Mouse (Mus musculus) liver, adult 2 months (tissue): ENCODE data around the gene Olfr392.

Source experiments
- CTCF ChIP-seq: fragments of 200-500 bp; IDR thresholded peaks from 2 replicates; pipeline ENCODE4 v1.5.1; 2011; ENCODE audit warnings: low read depth, low read length, control low read depth
- POLR2A ChIP-seq: fragments of 200-500 bp; IDR thresholded peaks from 2 replicates; pipeline ENCODE4 v1.6.1; 2011; ENCODE audit warnings: low read length, control low read depth; ENCODE audit not compliant: insufficient read depth; ENCODE audit errors: extremely low read depth

DNA sequence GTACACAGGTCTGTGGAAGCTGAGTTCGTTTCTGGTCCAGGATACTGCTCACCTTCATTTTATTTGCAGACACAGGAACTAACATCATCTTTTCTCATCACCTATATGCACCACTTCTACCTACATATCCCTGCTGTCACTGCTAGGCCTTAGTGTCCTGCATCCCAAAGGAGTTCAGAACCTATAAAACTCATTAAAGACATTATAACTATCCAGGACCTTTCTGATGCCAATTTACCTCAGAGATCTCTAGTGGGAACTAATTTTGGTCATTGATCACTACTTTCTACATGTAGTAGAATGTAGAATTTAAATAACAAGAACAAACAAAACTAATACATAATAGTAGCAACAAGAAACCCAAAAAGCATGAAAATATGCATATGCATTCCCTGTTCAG is 13.9 kb downstream of the Olfr392 start, which contains the start of gene Olfr391-ps:
- TF ChIP-seq CTCF, result no peak
- no peak for TF ChIP-seq POLR2A
